Mouse (Mus musculus) brown adipose tissue, adult 24 weeks (tissue): ENCODE data around the gene Celsr1. TPM values are rescaled to one million over a fixed set of nuclear protein-coding genes. Genes with fewer than 3 reads are reported as not detected.

Experiments
- H3K27ac ChIP-seq: fragments of 200-500 bp; replicated peaks from 2 replicates; pipeline ENCODE4 v1.5.1; 2012; ENCODE audit warnings: low read depth, mild to moderate bottlenecking, low read length
- H3K4me1 ChIP-seq: fragments of 200-500 bp; 2 replicates; pipeline ENCODE4 v1.6.1; 2012; ENCODE audit warnings: low read length, mixed read lengths; ENCODE audit not compliant: control insufficient read depth, insufficient read depth, insufficient read length
- H3K4me3 ChIP-seq: fragments of 200-500 bp; 2 replicates; pipeline ENCODE4 v1.5.1; 2012; ENCODE audit warnings: low read depth, mild to moderate bottlenecking, low read length, moderate library complexity; ENCODE audit not compliant: insufficient read depth
- polyA plus RNA-seq: library from polyadenylated mRNA; stranded (reverse); fragments of >200 nt; gene quantifications from 2 replicates; pipeline ENCODE4 v1.2.4, GENCODE M21; 2012; ENCODE audit not compliant: missing spikeins, insufficient read depth, insufficient read length

Gene Celsr1
- polyA plus RNA-seq, 1 experiment = 0.20 TPM

DNA sequence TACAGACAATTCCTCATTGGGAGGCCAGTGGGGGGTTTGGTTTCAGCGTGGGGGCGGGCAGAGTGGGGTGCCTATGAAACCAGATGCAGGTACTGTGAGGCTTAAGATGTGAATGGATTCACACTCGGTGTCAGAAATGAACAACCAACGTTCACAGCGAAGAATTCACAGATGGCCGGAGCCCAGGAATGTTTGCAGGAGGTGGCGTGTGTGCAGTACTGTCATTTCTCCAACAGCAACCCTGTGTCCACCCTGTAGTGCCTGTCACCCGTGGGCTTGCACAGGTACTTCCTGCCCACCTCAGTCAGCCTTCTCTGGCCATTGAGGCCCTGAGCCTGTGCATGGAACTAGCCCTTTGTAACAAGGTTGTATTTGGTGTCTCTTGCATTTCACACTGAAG lies 85.6 kb downstream of the Celsr1 start:
- H3K27ac ChIP-seq = no peak overlapping the region
- no peak overlapping the region for H3K4me3 ChIP-seq
- no peaks in the 10 kb centered on the region for H3K4me1 ChIP-seq

DNA sequence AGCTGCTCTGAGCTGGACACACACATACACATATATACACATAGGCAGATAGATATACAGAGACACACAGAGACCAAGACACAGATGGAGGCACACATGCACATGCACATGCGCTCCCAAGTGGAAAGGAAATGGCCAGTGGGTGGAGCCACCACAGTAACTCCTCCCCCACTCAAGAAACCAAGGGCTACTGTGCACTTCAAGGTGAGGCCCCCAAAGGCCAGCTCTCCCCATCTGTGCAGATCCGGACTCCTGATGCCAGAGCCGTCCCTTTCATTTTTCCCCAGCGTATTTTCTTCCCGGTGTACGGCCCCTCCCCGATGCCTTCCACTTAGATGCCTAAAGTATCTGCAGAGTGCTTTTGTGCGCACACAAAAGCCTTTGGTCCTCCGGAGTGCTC lies 86.0 kb downstream of the Celsr1 start:
- no peak overlapping the region for H3K4me3 ChIP-seq
- no peak overlapping the region for H3K27ac ChIP-seq
- no peaks in the 10 kb centered on the region for H3K4me1 ChIP-seq

DNA sequence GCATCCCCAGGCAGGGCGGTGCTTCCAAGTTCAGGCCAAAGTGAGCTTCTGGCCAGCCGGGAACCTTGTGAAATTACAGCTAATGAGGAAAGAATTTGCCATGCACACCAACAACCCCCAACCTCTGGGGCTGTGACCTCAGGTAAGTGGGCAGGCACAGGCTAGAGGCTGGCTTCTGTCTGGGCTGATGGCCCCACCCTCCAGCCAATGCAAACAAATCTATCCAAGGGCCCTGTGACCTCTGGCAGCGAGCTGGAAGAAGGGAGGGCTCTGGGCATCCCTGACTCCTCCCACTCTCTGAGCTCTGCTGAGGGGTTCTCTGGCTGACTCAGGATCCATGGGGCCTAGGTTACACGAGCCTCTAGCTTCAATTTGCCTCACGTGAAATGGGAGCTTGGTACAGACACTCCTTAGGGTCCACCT lies 97.9 kb downstream of the Celsr1 start:
- Histone ChIP-seq H3K4me3 (no peak overlapping the region), H3K4me1 (no peaks in the 10 kb centered on the region), H3K27ac (no peak overlapping the region)

DNA sequence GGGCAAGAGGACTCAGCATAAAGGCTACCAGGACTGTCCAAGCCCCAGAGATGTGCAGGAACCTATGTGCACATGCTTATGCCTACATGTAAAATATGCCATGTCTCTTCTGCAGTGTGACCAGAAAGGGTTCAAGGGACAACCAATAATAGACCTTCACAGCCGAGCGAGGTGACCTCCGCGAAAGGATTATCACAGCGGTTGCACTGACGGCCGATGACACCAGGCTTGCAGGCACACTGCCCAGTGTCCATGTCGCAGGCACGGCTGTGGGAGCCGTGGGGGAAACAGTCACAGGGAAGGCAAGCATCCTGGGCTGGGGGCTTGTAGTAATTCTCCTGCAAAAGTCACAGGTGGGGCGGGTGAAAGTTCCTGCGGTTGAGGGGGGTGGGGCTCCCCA lies 105.4 kb downstream of the Celsr1 start:
- Histone ChIP-seq H3K4me1 (no peaks in the 10 kb centered on the region), H3K27ac (no peak overlapping the region), H3K4me3 (no peak overlapping the region)

DNA sequence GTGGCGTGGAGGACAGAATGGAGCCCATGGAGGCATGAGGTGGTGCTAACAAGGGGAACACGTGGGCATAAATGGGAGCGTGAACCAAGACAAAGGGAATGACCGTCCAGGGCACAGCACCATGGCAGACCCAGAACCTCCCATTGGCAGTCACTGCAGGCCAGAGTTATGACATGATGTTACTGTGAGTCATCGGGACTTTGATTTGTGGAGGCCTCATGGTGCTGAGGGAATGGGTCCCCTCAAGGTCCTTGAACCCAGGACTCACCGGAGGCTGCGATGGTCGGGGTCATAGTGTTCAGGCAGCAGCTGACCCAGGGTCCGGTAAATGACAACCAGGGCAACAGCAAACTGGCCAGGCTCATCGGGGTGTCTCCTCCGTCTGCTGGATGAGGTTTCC lies 111.7 kb downstream of the Celsr1 start:
- Histone ChIP-seq H3K4me3 (no peak overlapping the region), H3K27ac (no peak overlapping the region), H3K4me1 (no peaks in the 10 kb centered on the region)

DNA sequence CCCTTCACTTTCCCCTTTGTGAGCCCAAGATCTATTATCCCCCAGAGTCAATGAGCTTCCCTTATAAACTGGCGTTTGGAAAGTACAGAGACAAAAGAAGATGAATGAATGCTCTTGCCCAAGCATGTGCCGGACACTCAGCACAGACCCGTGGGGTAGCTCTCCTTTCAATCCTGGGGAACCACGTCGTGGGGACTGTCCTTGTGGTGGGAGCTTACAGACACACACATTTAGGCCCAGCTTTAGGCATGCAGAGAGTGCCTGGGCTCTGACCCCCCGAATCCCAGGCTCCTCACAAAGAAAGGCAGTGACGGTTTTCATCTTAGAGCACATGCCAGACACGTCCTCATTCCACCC lies 113.7 kb downstream of the Celsr1 start:
- Histone ChIP-seq H3K4me3 (no peak overlapping the region), H3K27ac (no peak overlapping the region), H3K4me1 (no peaks in the 10 kb centered on the region)

DNA sequence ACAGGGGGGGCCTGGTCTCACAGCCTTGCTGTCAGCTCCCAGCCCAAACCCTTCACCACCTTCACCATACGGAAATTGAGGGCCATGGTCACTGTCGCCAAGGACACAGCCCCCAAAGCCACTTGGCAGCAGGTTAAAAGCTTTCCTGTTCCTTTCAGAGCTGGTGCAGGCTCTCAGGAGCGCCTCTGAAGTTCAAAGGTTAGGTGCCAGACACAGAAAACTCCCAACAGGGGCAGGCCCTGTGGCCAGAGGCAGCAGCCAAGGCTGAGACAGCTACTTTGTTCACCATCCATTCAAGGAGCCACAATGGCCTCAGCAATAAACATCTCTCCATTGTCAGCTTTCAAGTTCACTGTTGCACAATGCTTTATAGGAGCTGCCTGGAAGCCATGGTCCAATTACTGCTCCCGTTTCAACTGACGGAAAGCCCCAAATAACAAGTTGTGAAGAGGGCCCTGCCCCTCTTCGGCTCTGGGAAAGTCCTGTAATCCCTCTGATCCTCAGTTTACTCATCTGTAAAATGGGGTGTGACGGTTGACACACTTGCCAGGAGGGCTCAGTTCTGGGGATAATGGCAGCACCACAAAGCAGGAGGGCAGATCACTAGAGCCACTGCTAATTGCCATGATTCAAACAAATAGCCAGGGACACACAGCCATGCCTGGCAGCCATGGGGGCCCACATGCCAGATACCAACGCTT lies 114.2 kb downstream of the Celsr1 start:
- H3K4me3 ChIP-seq = no peak overlapping the region
- no peak overlapping the region for H3K27ac ChIP-seq
- no peaks in the 10 kb centered on the region for H3K4me1 ChIP-seq

DNA sequence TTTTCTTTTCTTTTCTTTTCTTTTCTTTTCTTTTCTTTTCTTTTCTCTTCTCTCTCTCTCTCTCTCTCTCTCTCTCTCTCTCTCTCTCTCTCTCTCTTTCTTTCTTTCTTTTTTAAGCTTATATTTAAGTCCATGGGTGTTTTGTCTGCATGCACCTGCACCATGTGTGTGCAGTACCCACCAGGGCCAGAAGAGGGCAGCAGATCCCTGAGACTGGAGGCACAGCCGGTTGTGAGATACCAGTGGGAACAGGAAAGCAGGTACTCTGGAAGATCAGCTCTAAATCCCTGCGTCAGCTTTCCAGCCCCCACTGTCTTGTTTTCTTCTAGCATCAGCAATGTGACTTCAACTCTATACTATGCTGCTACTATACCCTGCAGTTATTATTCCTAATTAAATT lies 120.0 kb downstream of the Celsr1 start:
- no peak overlapping the region for H3K27ac ChIP-seq
- no peaks in the 10 kb centered on the region for H3K4me1 ChIP-seq
- H3K4me3 ChIP-seq = no peak overlapping the region

DNA sequence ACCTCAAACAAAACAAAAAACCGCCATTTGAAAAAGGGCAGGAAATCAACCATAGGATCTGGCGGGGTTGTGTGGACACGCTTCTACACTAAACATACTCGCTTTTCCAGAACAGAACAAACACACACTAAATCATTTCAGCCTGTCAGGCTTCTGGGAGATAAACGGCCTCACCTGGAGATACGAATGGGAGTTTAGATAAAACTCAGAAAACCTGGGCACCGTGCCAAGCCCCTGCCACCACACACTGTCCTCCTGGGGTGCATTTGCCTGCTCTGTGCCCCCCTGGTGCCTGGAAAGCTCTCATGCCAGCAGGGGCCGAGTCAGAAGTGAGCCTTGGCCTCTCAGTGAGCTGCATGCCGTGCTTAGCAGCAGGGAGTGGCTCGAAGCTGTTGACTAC lies 123.6 kb downstream of the Celsr1 start:
- H3K4me1 ChIP-seq = no peaks in the 10 kb centered on the region
- H3K4me3 ChIP-seq = no peak overlapping the region
- no peak overlapping the region for H3K27ac ChIP-seq

DNA sequence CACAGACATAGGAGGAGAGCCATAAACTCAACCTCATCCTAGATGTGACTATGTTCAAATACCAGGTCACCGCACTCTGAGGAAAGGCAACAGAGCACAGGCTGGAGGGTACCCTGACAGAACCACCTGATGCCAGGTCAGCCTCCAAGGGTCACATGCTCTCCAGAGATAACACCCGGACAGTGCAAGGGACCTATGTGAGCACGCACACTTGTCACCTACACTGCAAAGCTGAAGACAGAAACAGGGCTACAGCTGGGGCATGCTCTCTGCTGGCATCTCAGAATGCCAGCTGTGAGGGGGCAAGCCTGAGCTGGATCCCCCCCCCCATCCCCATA lies 124.1 kb downstream of the Celsr1 start:
- H3K4me3 ChIP-seq = no peak overlapping the region
- H3K4me1 ChIP-seq = no peaks in the 10 kb centered on the region
- H3K27ac ChIP-seq = no peak overlapping the region

DNA sequence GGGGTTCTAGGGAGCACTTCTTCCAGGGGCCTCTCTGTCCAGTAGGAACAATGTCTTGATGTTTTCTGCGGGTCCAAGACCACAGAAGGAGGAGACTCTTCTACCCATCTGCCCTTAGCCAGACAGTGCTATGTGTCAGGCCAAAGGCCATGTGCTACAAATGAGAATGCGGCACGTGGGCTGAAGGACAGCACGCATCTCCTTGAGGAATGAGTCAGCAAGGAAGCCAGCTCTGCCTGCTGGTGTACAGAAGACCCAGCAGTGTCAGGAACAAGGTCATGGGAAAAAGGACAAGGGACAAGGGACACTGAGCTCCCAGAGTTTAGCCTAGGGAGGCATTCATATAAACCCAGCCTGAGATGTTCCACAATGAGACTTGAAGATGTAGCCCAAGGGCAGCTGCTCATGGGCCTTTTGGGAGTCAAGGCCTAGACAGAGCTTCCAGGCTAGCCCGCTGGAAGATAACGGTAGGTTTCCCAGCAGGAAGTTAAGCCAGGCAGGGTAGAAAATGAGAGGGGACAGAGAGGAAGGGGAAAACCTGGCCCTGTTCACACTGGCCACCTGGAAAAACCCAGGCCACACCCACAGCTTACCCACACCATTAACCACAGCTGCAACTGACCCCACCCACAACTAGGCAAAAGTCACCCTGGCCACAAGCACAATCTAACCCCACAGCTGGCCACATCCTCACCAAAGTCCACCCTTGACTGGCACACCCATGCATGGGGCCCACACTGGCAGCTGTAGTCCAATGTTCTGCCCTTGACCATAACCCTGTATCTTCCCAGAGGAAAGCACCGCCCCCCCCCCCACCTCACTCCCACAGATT lies 124.7 kb downstream of the Celsr1 start:
- Histone ChIP-seq H3K4me3 (no peak overlapping the region), H3K4me1 (no peaks in the 10 kb centered on the region), H3K27ac (no peak overlapping the region)

DNA sequence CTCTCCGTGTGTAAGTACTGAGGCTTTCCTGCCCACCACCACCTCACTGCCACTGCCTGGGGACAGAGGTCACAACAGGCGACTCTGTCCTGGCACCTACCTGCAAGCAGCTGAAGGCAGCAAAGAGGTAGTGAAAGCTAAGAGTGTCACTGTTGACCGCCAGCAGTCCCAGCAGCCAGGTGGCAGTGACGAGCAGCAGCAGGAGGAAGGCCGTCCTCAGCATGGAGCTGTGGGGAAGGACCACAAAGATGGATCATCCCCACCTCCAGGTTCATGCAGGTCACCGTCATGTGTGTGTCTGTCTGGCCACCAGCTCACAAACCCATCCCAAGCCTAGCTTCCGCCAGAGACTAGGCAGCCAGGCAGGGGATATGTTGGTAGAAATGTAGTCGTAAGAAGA lies 129.8 kb downstream of the Celsr1 start:
- H3K4me1 ChIP-seq = no peaks in the 10 kb centered on the region
- H3K4me3 ChIP-seq = no peak overlapping the region
- H3K27ac ChIP-seq = no peak overlapping the region

DNA sequence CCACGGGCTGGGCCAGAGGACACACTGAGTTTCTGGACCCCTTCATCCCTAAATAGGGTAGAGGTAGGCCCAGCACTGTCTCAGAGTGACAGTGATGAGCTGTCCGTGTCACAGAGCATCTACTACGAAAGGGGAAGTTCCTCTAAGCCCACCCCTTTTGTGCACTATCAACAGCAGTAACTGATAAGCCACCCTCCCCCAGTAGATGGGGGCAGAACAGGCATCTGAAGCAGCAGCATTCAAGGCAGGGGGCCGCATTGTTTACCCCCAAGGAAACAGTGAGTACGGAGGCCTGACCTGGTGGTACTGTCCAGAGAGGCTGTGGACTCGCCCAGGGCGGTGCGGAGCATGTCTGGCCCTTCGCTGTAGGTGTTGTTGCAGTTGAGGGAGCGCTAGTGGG lies 131.1 kb downstream of the Celsr1 start:
- Histone ChIP-seq H3K4me1 (no peaks in the 10 kb centered on the region), H3K4me3 (no peak overlapping the region), H3K27ac (no peak overlapping the region)

DNA sequence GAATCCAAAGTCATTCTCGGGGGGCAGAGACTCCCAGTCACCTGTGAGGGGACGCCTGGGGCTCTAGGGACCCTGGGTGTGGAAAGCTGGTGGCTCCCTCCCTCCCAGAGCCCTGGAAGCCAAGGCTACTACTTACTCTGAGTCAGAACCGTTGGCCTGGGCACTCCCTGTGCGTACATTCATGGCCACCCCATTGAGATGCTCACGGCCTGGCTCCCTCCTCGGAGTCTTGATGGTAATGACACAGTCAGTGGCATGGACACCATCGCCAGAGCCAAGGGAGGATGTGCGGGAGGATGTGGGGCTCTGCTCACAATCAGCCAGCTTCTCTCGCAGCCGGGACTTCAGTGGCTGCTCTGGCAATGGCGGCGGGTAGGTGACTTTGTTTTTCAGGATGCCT lies 132.8 kb downstream of the Celsr1 start:
- Histone ChIP-seq H3K27ac (no peak overlapping the region), H3K4me3 (no peak overlapping the region), H3K4me1 (no peaks in the 10 kb centered on the region)

DNA sequence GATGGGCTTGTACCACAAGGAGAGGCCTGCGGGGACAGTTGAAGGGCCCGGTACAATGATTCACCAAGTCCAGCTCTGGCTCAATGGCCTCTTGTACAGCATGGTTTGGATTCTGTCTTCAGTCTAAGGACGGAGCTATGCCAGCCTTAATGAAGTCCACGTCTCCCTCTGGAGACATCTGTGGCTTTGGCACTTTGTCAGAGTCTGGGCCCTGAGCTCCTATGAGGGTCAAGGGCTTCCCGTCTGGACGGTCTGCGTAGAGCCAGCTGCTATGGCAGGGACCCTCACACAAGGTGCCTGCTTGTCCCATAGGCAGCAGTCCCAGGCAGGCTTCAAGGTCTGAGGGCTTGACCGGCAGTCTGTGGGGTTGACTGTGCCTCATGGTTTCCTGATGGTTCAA lies 133.3 kb downstream of the Celsr1 start:
- Histone ChIP-seq H3K4me3 (no peak overlapping the region), H3K27ac (no peak overlapping the region), H3K4me1 (no peaks in the 10 kb centered on the region)

DNA sequence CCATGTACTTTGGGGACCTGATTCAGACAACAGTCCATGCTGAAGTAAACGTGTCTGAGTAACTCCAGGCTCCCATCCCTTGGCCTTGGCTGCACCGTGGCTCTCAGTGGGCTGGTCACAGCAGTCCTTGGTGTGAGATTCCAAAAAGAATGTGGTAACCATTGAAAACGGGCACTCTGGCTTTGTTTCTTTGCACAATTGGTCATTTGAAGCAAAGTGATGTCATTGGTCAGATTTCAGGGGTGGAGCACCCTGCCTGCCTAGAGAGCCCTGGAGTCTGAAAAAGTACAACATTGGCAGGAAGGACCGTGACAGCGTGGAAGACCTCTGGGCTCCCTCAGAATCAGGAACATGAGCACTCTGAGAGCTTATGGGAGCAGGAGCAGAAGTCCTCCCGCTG lies 134.2 kb downstream of the Celsr1 start:
- Histone ChIP-seq H3K27ac (no peak overlapping the region), H3K4me3 (no peak overlapping the region), H3K4me1 (no peaks in the 10 kb centered on the region)
